Mouse (Mus musculus): ENCODE data around the gene Pdzd8.

The Pdzd8 gene

GRCm38 (mm10) chr19:59354906-59355305, 9.3 kb upstream of the Pdzd8 start:
- in situ Hi-C loops (cut with MboI, MseI): no loop called here

- in situ Hi-C loops (cut with MboI, MseI): no loop called here
These were observed 7.2 kb upstream of the Pdzd8 start for GRCm38 (mm10) chr19:59352760-59353159.

GRCm38 (mm10) chr19:59351151-59351889, 5.7 kb upstream of the Pdzd8 start:
- in situ Hi-C loops (cut with MboI, MseI): no loop called here

- in situ Hi-C loops (cut with MboI, MseI): no loop called here
These were observed 4.8 kb upstream of the Pdzd8 start for GRCm38 (mm10) chr19:59350273-59350903.

GRCm38 (mm10) chr19:59349329-59349960, 3.9 kb upstream of the Pdzd8 start:
- in situ Hi-C loops (cut with MboI, MseI): loop anchor here (5.0 to 25.0 kb wide), 4 partner anchors 33 to 1737 kb away; partner anchors contain the start of genes Atrnl1 (in 1 of the 2) and Nanos1 (in 1 of the 2)

GRCm38 (mm10) chr19:59346325-59346724, 745 bp upstream of the Pdzd8 start:
- in situ Hi-C loops (cut with MboI, MseI): loop anchor here (5.0 to 25.0 kb wide), 4 partner anchors 36 to 1734 kb away; partner anchors contain the start of genes Atrnl1 (in 1 of the 2) and Nanos1 (in 1 of the 2)

- in situ Hi-C loops (cut with MboI, MseI): loop anchor here (5.0 to 25.0 kb wide), 4 partner anchors 37 to 1733 kb away; partner anchors contain the start of genes Atrnl1 (in 1 of the 2) and Nanos1 (in 1 of the 2)
These were observed 411 bp downstream of the Pdzd8 start for GRCm38 (mm10) chr19:59345081-59345657.

GRCm38 (mm10) chr19:59344304-59344711, 1.3 kb downstream of the Pdzd8 start:
- in situ Hi-C loops (cut with MboI, MseI): loop anchor here (10.0 to 25.0 kb wide), 3 partner anchors 940 to 1732 kb away; partner anchors contain the start of genes Atrnl1 (in 1 of the 2) and Nanos1 (in 1 of the 2)

- in situ Hi-C loops (cut with MboI, MseI): loop anchor here (10.0 to 25.0 kb wide), 3 partner anchors 938 to 1731 kb away; partner anchors contain the start of genes Atrnl1 (in 1 of the 2) and Nanos1 (in 1 of the 2)
These were observed 2.6 kb downstream of the Pdzd8 start for GRCm38 (mm10) chr19:59342964-59343363.

GRCm38 (mm10) chr19:59339908-59340307, 5.7 kb downstream of the Pdzd8 start:
- in situ Hi-C loops (cut with MboI, MseI): loop anchor here (10.0 to 25.0 kb wide), 3 partner anchors 935 to 1728 kb away; partner anchors contain the start of genes Atrnl1 (in 1 of the 2) and Nanos1 (in 1 of the 2)

GRCm38 (mm10) chr19:59337872-59338681, 7.5 kb downstream of the Pdzd8 start:
- in situ Hi-C loops (cut with MboI, MseI): loop anchor here in 1 of 2 experiments (25.0 kb wide), 2 partner anchors 1424 to 1726 kb away; partner anchors contain the start of genes Atrnl1 and Nanos1

GRCm38 (mm10) chr19:59336655-59337054, 8.9 kb downstream of the Pdzd8 start:
- in situ Hi-C loops (cut with MboI, MseI): loop anchor here in 1 of 2 experiments (25.0 kb wide), 2 partner anchors 1426 to 1724 kb away; partner anchors contain the start of genes Atrnl1 and Nanos1

GRCm38 (mm10) chr19:59330816-59331225, 14.8 kb downstream of the Pdzd8 start:
- in situ Hi-C loops (cut with MboI, MseI): loop anchor here in 1 of 2 experiments (25.0 kb wide), 2 partner anchors 1431 to 1719 kb away; partner anchors contain the start of genes Atrnl1 and Nanos1

GRCm38 (mm10) chr19:59321990-59322389, 23.6 kb downstream of the Pdzd8 start, which contains the start of gene Rps12-ps3:
Gene Rps12-ps3 (plus strand): TSS chr19:59322290.
- in situ Hi-C loops (cut with MboI, MseI): loop anchor here in 1 of 2 experiments (25.0 kb wide), 1 partner anchor 1440 kb away; the partner anchor contains the start of gene Nanos1

GRCm38 (mm10) chr19:59316571-59316970, 29.0 kb downstream of the Pdzd8 start:
- in situ Hi-C loops (cut with MboI, MseI): loop anchor here in 1 of 2 experiments (5.0 to 25.0 kb wide), 2 partner anchors 79 to 1446 kb away; partner anchors contain the start of gene Nanos1

- in situ Hi-C loops (cut with MboI, MseI): loop anchor here in 1 of 2 experiments (5.0 to 25.0 kb wide), 2 partner anchors 78 to 1447 kb away; partner anchors contain the start of gene Nanos1
These were observed 30.3 kb downstream of the Pdzd8 start for GRCm38 (mm10) chr19:59315308-59315707.

- in situ Hi-C loops (cut with MboI, MseI): no loop called here
These were observed 53.3 kb downstream of the Pdzd8 start for GRCm38 (mm10) chr19:59292183-59292839.

- in situ Hi-C loops (cut with MboI, MseI): no loop called here
These were observed 55.8 kb downstream of the Pdzd8 start for GRCm38 (mm10) chr19:59289811-59290210.

- in situ Hi-C loops (cut with MboI, MseI): no loop called here
These were observed 56.5 kb downstream of the Pdzd8 start for GRCm38 (mm10) chr19:59289042-59289441.
